Mouse (Mus musculus) forebrain, embryonic 13.5 days (tissue): ENCODE results near the gene Otub2. TPM values are rescaled to one million over a fixed set of nuclear protein-coding genes. Genes with fewer than 3 reads are reported as not detected.

Experiments used
- polyA plus RNA-seq: library from polyadenylated mRNA; unstranded; fragments of >200 nt; fragmentation: Nextera tagmentation; extraction: Ambion mirVana; gene quantifications from 2 replicates; pipeline ENCODE4 v1.2.1, GENCODE M21; 2015

Otub2 gene
- polyA plus RNA-seq, 1 experiment from 2014 or later: 14.5 TPM

Other genes with a start within 250 kb of the Otub2 start
- gene Prima1, start 146.5 kb upstream of the Otub2 start, polyA plus RNA-seq: 0.39 TPM in 1 of 2 replicates, not detected in the other
- gene Fam181a, start 77.7 kb upstream of the Otub2 start, polyA plus RNA-seq: 7.6 and 9.8 TPM in 2 replicates
- gene Asb2, start 32.7 kb upstream of the Otub2 start, polyA plus RNA-seq: 0.40 and 0.60 TPM in 2 replicates
- gene 9330161L09Rik, start 19.1 kb downstream of the Otub2 start, polyA plus RNA-seq: 0.34 and 0.48 TPM in 2 replicates
- gene Ddx24, start 37.1 kb downstream of the Otub2 start, polyA plus RNA-seq: 149 and 175 TPM in 2 replicates
- 2.7 and 3.4 TPM in 2 replicates for gene Ifi27, start 45.5 kb downstream of the Otub2 start, polyA plus RNA-seq
- 1.6 and 2.5 TPM in 2 replicates for gene Ifi27l2a, start 55.0 kb downstream of the Otub2 start, polyA plus RNA-seq
- not detected in 2 replicates for gene Ifi27l2b, start 68.5 kb downstream of the Otub2 start, polyA plus RNA-seq
- 1.8 TPM in 2 replicates for gene Ppp4r4, start 143.6 kb downstream of the Otub2 start, polyA plus RNA-seq
- not detected in 2 replicates for gene Serpina10, start 242.8 kb downstream of the Otub2 start, polyA plus RNA-seq